Mouse (Mus musculus): ENCODE results near the gene Kntc1.

Kntc1 gene

GRCm38 (mm10) chr5:123869615-123870014 is 120.1 kb downstream of the Kntc1 start:
- DNase-seq (ENCODE audit: low spot score) = no peak

All from spleen, adult 12 weeks (tissue).